Mouse (Mus musculus) olfactory bulb, adult 2 months (tissue): ENCODE measurements at regions not wholly inside any gene's neighbourhood (a gene's known extent, or its start where the extent isn't known, plus 50 kb on each side); places are given as distances from the start of the nearest gene placed in this dataset.

Source experiments
- CTCF ChIP-seq: fragments of 200-500 bp; IDR thresholded peaks from 2 replicates; pipeline ENCODE4 v1.5.1; 2012; ENCODE audit warnings: low read depth, mild to moderate bottlenecking, low read length, moderate library complexity; ENCODE audit not compliant: insufficient read depth
- POLR2A ChIP-seq: fragments of 200-500 bp; IDR thresholded peaks from 2 replicates; pipeline ENCODE4 v1.6.1; 2012; ENCODE audit warnings: mild to moderate bottlenecking, low read depth, low read length, moderate library complexity; ENCODE audit not compliant: insufficient read depth

DNA sequence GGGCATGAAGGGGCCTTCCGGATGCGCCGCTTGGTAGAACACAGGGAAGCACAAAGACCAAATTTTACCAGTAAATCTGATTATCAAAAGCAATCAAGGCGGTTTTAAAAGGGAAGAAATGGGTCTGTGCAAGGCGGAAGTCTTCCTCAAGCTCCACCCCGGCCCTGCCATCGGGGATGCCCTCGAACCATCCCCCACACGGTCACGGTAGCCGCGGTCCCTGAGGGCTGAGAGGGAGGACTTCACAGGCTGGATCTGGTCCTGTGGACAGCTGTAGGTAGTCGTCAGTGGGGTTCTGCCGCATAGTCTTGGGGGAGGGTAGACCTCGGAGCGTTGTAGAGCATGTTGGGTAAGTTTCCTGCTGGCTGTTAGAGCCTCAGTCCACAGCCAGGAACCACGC, 104.9 kb downstream of the Tpra1 start:
- TF ChIP-seq POLR2A (no peak), CTCF (no peak)
